Mouse (Mus musculus): ENCODE results near the gene Cln5. TPM values are rescaled to one million over a fixed set of nuclear protein-coding genes. Genes with fewer than 3 reads are reported as not detected.

Gene Cln5
- polyA plus RNA-seq, 1 experiment from 2014 or later: 27.5 TPM

- no peak overlapping the region for H3K9ac ChIP-seq (ENCODE audit: low read length)
- no peak overlapping the region for H3K4me2 ChIP-seq (ENCODE audit: low read depth)
- H3K9me3 ChIP-seq (ENCODE audit: control insufficient read depth, low read length): no peaks in the 10 kb centered on the region
- H3K27ac ChIP-seq (ENCODE audit: low read depth, low read length): no peak overlapping the region
- no peak overlapping the region for H3K4me3 ChIP-seq (ENCODE audit: low read depth, low read length)
- no peaks in the 10 kb centered on the region for H3K36me3 ChIP-seq (ENCODE audit: control insufficient read depth, insufficient read depth, low read length)
- no peaks in the 10 kb centered on the region for H3K4me1 ChIP-seq (ENCODE audit: control insufficient read depth, insufficient read depth, low read length)
- DNase-seq (ENCODE audit: low spot score) (no peak), ATAC-seq (ENCODE audit: insufficient read depth, low FRiP score, low TSS enrichment) (no peak)
- 74% methylated on average over 13 of the region's 13 CpGs for WGBS
- no peaks in the 10 kb centered on the region for H3K27me3 ChIP-seq (ENCODE audit: control insufficient read depth, insufficient read depth, low read length)
These were observed 15.3 kb upstream of the Cln5 start for GRCm38 (mm10) chr14:103054731-103055130.

- Histone ChIP-seq H3K27ac (ENCODE audit: low read depth, low read length) (no peak overlapping the region), H3K4me3 (ENCODE audit: low read depth, low read length) (no peak overlapping the region), H3K4me2 (ENCODE audit: low read depth) (no peak overlapping the region), H3K4me1 (ENCODE audit: control insufficient read depth, insufficient read depth, low read length) (no peaks in the 10 kb centered on the region), H3K9ac (ENCODE audit: low read length) (no peak overlapping the region), H3K9me3 (ENCODE audit: control insufficient read depth, low read length) (no peaks in the 10 kb centered on the region), H3K36me3 (ENCODE audit: control insufficient read depth, insufficient read depth, low read length) (no peaks in the 10 kb centered on the region), H3K27me3 (ENCODE audit: control insufficient read depth, insufficient read depth, low read length) (no peaks in the 10 kb centered on the region)
- 90% methylated on average over 7 of the region's 7 CpGs for WGBS
- DNase-seq (ENCODE audit: low spot score) (no peak), ATAC-seq (ENCODE audit: insufficient read depth, low FRiP score, low TSS enrichment) (no peak)
These were observed 13.4 kb upstream of the Cln5 start for GRCm38 (mm10) chr14:103056601-103057000.

GRCm38 (mm10) chr14:103058998-103059397, 11.0 kb upstream of the Cln5 start:
- no peak overlapping the region for H3K4me3 ChIP-seq (ENCODE audit: low read depth, low read length)

GRCm38 (mm10) chr14:103059495-103059894, 10.5 kb upstream of the Cln5 start:
- no peak overlapping the region for H3K4me2 ChIP-seq (ENCODE audit: low read depth)
- no peak overlapping the region for H3K27ac ChIP-seq (ENCODE audit: low read depth, low read length)
- no peaks in the 10 kb centered on the region for H3K36me3 ChIP-seq (ENCODE audit: control insufficient read depth, insufficient read depth, low read length)
- H3K9me3 ChIP-seq (ENCODE audit: control insufficient read depth, low read length): no peaks in the 10 kb centered on the region
- DNase-seq (ENCODE audit: low spot score): no peak
- no peak overlapping the region for H3K9ac ChIP-seq (ENCODE audit: low read length)
- no peaks in the 10 kb centered on the region for H3K27me3 ChIP-seq (ENCODE audit: control insufficient read depth, insufficient read depth, low read length)
- H3K4me1 ChIP-seq (ENCODE audit: control insufficient read depth, insufficient read depth, low read length): no peaks in the 10 kb centered on the region
- ATAC-seq (ENCODE audit: insufficient read depth, low FRiP score, low TSS enrichment): no peak
- no peak overlapping the region for H3K4me3 ChIP-seq (ENCODE audit: low read depth, low read length)
- WGBS: 88% methylated on average over 10 of the region's 10 CpGs

More at GRCm38 (mm10) chr14:103058998-103059397, 11.0 kb upstream of the Cln5 start:
- 92% methylated on average over 1 of the region's 1 CpGs for WGBS
- Histone ChIP-seq H3K27me3 (ENCODE audit: control insufficient read depth, insufficient read depth, low read length) (no peaks in the 10 kb centered on the region), H3K9ac (ENCODE audit: low read length) (no peak overlapping the region), H3K9me3 (ENCODE audit: control insufficient read depth, low read length) (no peaks in the 10 kb centered on the region), H3K4me1 (ENCODE audit: control insufficient read depth, insufficient read depth, low read length) (no peaks in the 10 kb centered on the region), H3K27ac (ENCODE audit: low read depth, low read length) (no peak overlapping the region), H3K4me2 (ENCODE audit: low read depth) (no peak overlapping the region), H3K36me3 (ENCODE audit: control insufficient read depth, insufficient read depth, low read length) (no peaks in the 10 kb centered on the region)
- DNase-seq (ENCODE audit: low spot score): no peak
- ATAC-seq (ENCODE audit: insufficient read depth, low FRiP score, low TSS enrichment): no peak

DNA sequence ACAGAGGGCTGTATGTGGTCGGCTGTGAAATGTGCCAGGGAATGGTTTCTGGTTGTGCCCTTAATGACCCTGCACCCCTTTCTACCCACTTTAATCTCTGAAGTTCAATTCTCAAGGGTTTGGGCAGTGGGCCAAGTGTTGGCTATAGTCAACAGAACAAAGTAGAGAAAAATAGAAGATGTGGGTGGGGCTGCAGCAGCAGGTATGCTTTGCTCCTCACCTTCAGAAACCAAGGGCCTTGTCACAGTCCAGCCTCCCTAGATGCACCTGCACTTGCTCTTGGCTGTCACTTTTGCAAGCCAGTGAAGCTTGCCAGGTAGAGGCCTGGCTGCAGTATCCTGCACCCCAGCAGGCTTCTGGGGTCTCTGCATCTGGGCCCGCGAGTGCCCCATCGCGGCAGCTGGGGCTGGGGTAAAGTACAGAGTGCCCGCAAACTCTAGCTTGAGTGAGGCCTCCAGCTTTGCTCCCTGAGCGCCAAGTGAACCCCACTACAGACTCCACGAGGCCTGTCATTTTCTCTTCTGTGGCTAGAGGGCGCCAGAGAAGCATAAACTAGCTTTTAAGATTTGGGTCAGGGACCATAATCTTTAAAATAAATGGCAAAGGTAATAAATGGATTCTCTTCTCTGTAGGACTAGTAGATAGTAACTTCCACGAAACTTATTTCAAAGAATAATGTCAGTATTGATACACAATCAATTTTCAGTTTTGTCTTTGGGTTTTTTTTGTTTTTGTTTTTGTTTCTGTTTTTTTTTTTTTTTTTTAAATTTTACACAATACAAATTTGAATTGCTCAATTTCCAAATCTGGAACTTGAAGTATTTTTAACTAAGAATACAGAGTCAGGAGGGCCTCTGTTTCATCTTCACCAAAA, 4.5 kb upstream of the Cln5 start:
- no peaks in the 10 kb centered on the region for H3K27me3 ChIP-seq (ENCODE audit: control insufficient read depth, insufficient read depth, low read length)
- H3K9me3 ChIP-seq (ENCODE audit: control insufficient read depth, low read length): no peaks in the 10 kb centered on the region
- H3K36me3 ChIP-seq (ENCODE audit: control insufficient read depth, insufficient read depth, low read length): no peaks in the 10 kb centered on the region
- DNase-seq (ENCODE audit: low spot score): peak; percentile 69
- no peak overlapping the region for H3K4me3 ChIP-seq (ENCODE audit: low read depth, low read length)
- no peak for ATAC-seq (ENCODE audit: insufficient read depth, low FRiP score, low TSS enrichment)
- 15% methylated on average over 10 of the region's 10 CpGs for WGBS
- H3K9ac ChIP-seq (ENCODE audit: low read length): no peak overlapping the region
- no peak overlapping the region for H3K27ac ChIP-seq (ENCODE audit: low read depth, low read length)
- peaks cover 3% of the 10 kb centered on the region for H3K4me1 ChIP-seq (ENCODE audit: control insufficient read depth, insufficient read depth, low read length)
- H3K4me2 ChIP-seq (ENCODE audit: low read depth): no peak overlapping the region

- Histone ChIP-seq H3K27me3 (ENCODE audit: control insufficient read depth, insufficient read depth, low read length) (no peaks in the 10 kb centered on the region), H3K4me2 (ENCODE audit: low read depth) (peak overlapping the region; percentile 89), H3K36me3 (ENCODE audit: control insufficient read depth, insufficient read depth, low read length) (no peaks in the 10 kb centered on the region), H3K4me3 (ENCODE audit: low read depth, low read length) (peak overlapping the region; percentile 66), H3K27ac (ENCODE audit: low read depth, low read length) (peak overlapping the region; percentile 67), H3K9me3 (ENCODE audit: control insufficient read depth, low read length) (no peaks in the 10 kb centered on the region), H3K4me1 (ENCODE audit: control insufficient read depth, insufficient read depth, low read length) (peaks cover 7% of the 10 kb centered on the region), H3K9ac (ENCODE audit: low read length) (peak overlapping the region; percentile 76)
- DNase-seq (ENCODE audit: low spot score): no peak
- no peak for ATAC-seq (ENCODE audit: insufficient read depth, low FRiP score, low TSS enrichment)
- 16% methylated on average over 12 of the region's 12 CpGs for WGBS
These were observed 552 bp upstream of the Cln5 start for GRCm38 (mm10) chr14:103069465-103069863.

DNA sequence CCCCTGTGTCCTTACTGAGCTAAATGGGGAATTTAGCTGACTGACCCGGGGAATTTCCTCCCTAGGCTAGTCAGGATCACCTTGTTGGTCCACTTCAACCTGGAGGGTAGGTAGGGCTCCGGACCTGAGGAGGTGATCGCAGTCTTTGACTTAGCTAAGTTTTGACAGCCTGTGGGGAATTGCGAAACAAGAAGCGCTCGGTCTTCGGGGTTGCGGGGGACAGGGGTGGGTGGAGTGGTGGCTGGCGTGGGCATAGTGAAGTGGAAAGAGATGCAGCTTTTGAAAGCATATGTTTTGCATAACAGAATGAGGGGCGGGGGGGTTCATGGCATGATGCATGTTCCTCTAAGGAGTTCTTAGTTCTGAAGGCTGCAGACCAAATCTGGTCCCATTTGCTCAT, 774 bp downstream of the Cln5 start:
- DNase-seq (ENCODE audit: low spot score) (peak; percentile 13), ATAC-seq (ENCODE audit: insufficient read depth, low FRiP score, low TSS enrichment) (no peak)
- Histone ChIP-seq H3K4me2 (ENCODE audit: low read depth) (peak overlapping the region; percentile 89), H3K27me3 (ENCODE audit: control insufficient read depth, insufficient read depth, low read length) (no peaks in the 10 kb centered on the region), H3K4me3 (ENCODE audit: low read depth, low read length) (peak overlapping the region; percentile 66), H3K9me3 (ENCODE audit: control insufficient read depth, low read length) (no peaks in the 10 kb centered on the region), H3K4me1 (ENCODE audit: control insufficient read depth, insufficient read depth, low read length) (peaks cover 7% of the 10 kb centered on the region), H3K27ac (ENCODE audit: low read depth, low read length) (no peak overlapping the region), H3K36me3 (ENCODE audit: control insufficient read depth, insufficient read depth, low read length) (no peaks in the 10 kb centered on the region), H3K9ac (ENCODE audit: low read length) (peak overlapping the region; percentile 76)
- 4% methylated on average over 10 of the region's 10 CpGs for WGBS

DNA sequence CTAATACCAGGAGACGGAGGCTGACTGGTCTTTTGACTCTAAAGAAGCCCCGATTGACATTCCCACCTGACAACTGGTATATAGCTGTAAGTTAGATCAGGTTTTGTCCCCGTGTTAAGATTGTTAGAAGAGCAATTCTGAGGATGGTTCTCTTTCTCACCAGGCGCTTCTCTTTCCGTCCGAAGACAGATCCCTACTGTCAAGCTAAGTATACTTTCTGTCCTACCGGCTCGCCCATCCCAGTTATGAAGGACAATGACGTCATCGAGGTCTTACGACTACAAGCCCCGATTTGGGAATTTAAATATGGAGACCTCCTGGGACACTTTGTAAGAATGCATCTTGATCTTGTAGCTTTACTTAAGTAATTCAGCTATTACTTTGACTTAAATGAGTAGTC, 1.5 kb downstream of the Cln5 start:
- no peak overlapping the region for H3K27ac ChIP-seq (ENCODE audit: low read depth, low read length)
- H3K4me2 ChIP-seq (ENCODE audit: low read depth): no peak overlapping the region
- no peak overlapping the region for H3K9ac ChIP-seq (ENCODE audit: low read length)
- no peaks in the 10 kb centered on the region for H3K9me3 ChIP-seq (ENCODE audit: control insufficient read depth, low read length)
- no peak for ATAC-seq (ENCODE audit: insufficient read depth, low FRiP score, low TSS enrichment)
- H3K4me3 ChIP-seq (ENCODE audit: low read depth, low read length): no peak overlapping the region
- H3K4me1 ChIP-seq (ENCODE audit: control insufficient read depth, insufficient read depth, low read length): peaks cover 7% of the 10 kb centered on the region
- WGBS: 90% methylated on average over 12 of the region's 12 CpGs
- H3K36me3 ChIP-seq (ENCODE audit: control insufficient read depth, insufficient read depth, low read length): no peaks in the 10 kb centered on the region
- no peaks in the 10 kb centered on the region for H3K27me3 ChIP-seq (ENCODE audit: control insufficient read depth, insufficient read depth, low read length)
- no peak for DNase-seq (ENCODE audit: low spot score)

DNA sequence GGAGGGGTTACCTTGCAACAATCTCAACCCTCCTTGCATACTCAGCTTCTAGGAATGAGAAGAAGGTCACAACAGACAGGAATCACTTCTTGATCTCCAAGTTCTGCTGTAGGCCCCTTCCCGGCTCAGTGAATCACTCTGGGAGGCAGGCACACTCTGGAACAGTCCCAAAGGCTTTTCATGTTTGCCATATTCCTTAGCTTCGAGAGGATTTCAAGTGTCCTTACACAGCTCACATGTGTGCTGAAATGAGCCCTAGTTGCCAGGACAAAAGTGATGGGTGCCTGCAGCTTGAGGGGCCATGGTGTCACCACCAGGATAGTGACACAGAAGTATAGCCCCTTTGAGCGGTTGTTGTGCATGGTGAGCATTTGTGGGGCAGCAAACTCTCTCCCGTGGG, 2.7 kb downstream of the Cln5 start:
- Histone ChIP-seq H3K27me3 (ENCODE audit: control insufficient read depth, insufficient read depth, low read length) (no peaks in the 10 kb centered on the region), H3K4me1 (ENCODE audit: control insufficient read depth, insufficient read depth, low read length) (peaks cover 7% of the 10 kb centered on the region), H3K4me3 (ENCODE audit: low read depth, low read length) (no peak overlapping the region), H3K36me3 (ENCODE audit: control insufficient read depth, insufficient read depth, low read length) (no peaks in the 10 kb centered on the region; the same call in 1 of the 2 replicates), H3K9ac (ENCODE audit: low read length) (no peak overlapping the region), H3K4me2 (ENCODE audit: low read depth) (no peak overlapping the region), H3K27ac (ENCODE audit: low read depth, low read length) (no peak overlapping the region), H3K9me3 (ENCODE audit: control insufficient read depth, low read length) (no peaks in the 10 kb centered on the region)
- 88% methylated on average over 4 of the region's 4 CpGs for WGBS
- DNase-seq (ENCODE audit: low spot score) (no peak), ATAC-seq (ENCODE audit: insufficient read depth, low FRiP score, low TSS enrichment) (no peak)

All from neural tube, embryonic 11.5 days (tissue).